Mouse (Mus musculus) neural tube, embryonic 10.5 days (tissue): Measurements from ENCODE around the gene 4930404N11Rik.

ENCODE experiments used
- DNase-seq: peaks from one replicate; pipeline ENCODE4 v3.0.0-alpha.2; 2017; ENCODE audit warnings: low spot score; ENCODE audit errors: extremely low spot score

Gene 4930404N11Rik

DNA sequence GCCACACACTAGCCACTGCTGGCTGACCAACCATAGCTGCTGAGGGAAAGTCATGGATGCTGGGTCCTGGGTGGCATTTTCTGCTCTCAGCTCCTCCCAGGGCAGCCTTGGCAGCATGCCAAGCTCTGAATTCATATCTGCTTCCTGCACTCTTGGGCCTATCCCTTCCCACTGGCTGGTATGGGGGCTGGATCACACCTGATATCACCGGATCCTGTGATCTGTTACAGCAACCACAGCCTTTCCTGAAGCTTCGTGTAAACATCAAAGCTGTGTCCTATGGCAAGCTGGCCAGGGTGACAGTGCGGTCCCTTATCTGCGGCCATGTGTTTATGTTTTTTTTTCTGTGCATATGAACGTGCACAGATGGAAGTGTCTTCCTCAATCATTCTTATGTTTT is 16.4 kb upstream of the 4930404N11Rik start:
- DNase-seq = no peak

- no peak for DNase-seq
These were observed 14.3 kb upstream of the 4930404N11Rik start for GRCm38 (mm10) chr10:81379809-81380378.

DNA sequence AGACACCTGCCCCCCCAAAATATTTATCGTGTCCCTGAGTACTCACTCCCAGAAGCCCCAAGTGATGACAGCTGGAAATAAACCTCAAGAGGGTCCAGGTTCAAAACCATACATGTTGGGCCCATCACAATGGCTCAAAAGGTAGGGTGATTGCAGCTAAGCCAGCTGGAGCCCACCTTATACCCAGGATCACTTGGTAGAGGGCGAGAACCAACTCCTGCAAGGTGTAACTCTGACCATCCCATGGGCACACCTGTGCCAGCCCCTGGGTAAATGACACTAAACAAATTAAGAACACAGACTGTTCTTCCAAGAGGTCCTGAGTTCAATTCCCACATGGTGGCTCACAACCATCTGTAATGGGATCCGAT is 13.6 kb upstream of the 4930404N11Rik start:
- DNase-seq = no peak

GRCm38 (mm10) chr10:81378553-81379182 is 13.1 kb upstream of the 4930404N11Rik start:
- peak; percentile 100 for DNase-seq

DNA sequence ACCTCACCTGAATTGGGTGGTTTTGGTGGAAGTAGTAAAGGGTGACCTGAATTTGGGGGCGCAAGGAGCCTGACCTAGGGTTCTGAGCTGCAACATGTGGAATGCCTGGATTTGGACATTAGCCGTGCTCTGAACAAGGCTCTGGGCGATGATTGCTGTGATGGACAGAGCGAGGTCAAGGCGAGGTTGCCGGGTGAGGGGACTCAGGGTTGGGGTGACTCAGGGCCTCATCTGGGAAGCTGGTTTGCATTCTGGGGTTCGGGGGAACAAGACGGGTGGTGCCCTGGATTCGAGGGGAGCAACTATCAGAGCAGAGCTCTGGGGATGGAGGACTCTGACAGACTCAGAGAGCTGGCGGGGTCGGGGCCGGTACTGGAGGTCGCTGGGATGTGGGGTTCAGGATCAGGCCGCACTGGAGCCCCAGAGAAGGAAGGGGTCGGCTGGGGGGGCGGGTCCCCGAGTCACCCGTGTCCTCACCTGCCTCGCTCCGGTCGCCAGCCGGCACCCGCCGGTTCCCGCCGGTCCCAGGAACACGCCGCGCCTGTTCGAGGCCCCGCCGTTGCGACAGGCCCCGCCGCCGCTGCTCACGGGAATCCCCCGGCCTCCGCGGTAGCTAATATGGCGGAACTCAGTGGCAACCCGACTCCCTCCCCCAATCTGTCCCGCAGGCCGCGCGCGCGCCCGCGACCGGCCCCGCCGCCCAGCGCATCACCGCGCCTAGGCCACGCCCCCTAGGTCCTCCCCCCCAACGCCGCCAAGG is 12.4 kb upstream of the 4930404N11Rik start, which contains the start of gene Fzr1:
Gene Fzr1, minus strand, starts transcription at position 724 of the 760 bp plus-strand sequence.
- DNase-seq = no peak

GRCm38 (mm10) chr10:81377362-81377664 is 11.7 kb upstream of the 4930404N11Rik start:
- DNase-seq = no peak

GRCm38 (mm10) chr10:81376561-81377361 is 11.1 kb upstream of the 4930404N11Rik start:
- no peak for DNase-seq

- DNase-seq = no peak
These were observed 9.7 kb upstream of the 4930404N11Rik start for GRCm38 (mm10) chr10:81375322-81375721.

DNA sequence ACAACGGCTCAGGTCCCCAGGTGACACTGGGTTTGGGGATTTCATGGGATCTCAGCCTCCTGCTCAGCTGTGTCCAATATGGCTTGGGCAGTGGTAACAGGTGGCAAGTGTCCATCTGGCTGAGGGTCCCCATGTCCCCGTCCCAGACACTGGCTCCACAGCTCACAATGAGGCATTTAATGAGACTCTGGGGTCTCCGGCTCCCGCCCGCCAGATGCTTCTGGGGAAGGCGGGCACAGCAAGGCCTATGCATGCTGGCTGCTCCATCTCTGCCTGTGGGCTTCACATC is 1.5 kb upstream of the 4930404N11Rik start:
- DNase-seq = no peak

DNA sequence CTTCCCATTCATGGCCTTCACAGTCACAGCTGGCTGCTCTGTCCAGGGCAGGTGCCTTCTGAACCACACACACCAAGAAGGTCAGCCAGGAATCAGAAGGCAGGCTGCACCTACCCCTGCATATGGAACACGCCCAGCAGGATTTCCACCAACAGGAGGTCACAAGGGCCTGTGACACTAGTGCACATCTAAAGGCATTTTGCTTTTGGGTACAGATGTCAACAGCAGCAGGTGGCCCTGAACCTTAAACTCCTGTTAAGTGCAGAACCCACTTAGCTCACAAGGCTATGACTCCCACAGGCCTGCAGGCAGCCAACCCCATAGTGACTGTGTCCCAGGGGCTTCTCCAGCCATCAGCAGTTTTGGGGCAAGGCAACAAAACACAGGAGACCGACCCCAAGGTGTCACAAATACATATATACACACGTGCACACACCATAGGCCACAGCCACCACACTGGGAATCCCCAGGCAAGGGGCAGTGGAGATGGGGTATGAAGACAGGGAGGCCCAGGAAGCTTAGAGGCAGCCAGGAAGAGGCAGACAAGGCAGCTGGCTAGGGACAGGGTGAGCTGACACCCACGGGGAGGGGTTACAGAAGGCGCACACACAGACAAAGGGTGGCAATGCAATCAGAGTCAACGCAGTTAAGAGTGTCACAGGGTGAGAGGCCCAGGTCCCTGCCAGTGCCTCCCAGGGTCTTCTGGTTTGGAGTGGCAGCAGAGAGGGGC is 1.0 kb upstream of the 4930404N11Rik start:
- DNase-seq = no peak

- DNase-seq = no peak
These were observed 543 bp downstream of the 4930404N11Rik start for GRCm38 (mm10) chr10:81365073-81365472.

DNA sequence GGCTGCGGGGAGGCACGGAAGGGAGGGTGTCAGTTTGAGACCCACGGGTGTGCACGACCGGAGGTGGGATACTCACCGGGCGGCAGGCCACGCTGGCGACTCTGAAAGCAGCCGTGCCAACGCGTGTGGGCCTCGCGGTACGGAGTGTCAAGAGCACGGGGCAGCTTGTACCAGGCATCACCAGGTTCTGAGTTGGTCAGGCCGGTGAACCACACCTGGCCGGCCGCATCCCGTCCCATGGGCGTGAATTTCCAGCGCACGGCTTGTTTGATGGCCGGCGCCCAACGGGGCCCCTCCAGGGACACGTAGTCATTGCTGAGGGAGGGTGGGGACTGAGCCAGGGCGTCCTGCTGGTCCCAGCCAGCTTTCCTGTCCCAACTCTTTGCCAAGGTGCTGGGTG is 950 bp downstream of the 4930404N11Rik start:
- DNase-seq = no peak

GRCm38 (mm10) chr10:81363436-81364346 is 1.9 kb downstream of the 4930404N11Rik start:
- DNase-seq = no peak

- no peak for DNase-seq
These were observed 3.2 kb downstream of the 4930404N11Rik start for GRCm38 (mm10) chr10:81362336-81362949.

- DNase-seq = no peak
These were observed 4.9 kb downstream of the 4930404N11Rik start for GRCm38 (mm10) chr10:81360721-81361120.

DNA sequence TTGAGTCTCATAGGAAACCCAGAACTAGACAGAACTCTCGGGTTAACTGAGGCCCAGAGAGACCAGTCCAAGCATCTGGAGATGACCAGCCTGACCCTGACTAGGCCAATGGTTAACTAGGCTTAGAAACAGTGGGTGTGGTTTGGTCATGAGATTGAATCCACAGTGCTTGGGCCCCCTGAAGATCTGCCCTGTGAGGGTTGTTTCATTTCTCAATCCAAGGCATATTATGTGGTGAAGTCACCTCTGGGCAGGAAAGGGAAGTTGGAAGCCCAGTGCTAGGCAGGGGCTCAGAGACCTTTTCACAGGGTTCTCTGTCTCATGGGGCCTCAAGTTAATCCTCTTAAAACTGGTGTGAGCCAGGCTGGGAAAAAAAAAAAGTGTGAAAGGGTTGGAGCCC is 6.8 kb downstream of the 4930404N11Rik start:
- DNase-seq = no peak

- DNase-seq = no peak
These were observed 7.4 kb downstream of the 4930404N11Rik start for GRCm38 (mm10) chr10:81358209-81358608.

DNA sequence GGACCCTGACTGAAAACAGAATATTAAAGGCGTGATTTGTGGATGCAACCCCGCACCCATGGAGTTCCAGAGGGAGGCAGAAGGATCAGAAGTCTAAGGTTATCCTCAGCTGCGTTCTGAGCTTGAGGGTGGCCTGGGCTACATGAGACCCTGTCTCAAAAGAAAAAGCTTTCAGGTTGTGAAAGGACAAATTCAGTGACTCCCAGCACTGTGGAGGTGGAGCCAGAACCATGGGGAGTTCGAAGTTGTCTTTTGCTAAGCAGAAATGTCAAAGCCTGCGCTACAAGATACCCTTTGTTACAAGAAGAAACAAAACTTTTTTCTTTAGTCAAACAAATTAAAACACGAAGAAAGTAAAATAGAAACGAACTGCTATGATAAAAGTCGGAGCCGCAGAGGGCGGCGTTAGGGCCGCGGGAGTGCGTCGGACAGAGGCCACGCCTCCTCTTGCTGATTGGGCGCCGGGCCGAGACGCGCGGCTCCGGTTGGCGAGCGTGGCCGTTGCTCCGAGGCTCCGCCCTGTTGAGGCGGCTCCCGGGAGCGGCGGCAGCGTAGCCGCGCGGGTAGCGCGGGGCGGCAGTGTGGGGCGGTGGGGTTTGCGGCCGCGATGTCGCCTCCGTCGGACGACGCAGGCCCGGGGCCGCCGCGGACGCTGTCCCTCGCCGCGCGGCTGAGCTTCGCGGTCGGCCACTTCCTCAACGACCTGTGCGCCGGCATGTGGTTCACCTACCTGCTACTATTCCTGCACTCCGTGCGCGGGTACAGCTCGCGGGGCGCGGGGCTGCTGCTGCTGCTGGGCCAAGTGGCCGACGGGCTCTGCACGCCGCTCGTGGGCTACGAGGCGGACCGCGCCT is 8.4 kb downstream of the 4930404N11Rik start, which contains the start of gene Mfsd12:
Gene Mfsd12, plus strand, starts transcription at position 501 of the 854 bp plus-strand sequence.
- DNase-seq = peak; percentile 85
